Mouse (Mus musculus): ENCODE data around the gene Rbm15b. TPM values are rescaled to one million over a fixed set of nuclear protein-coding genes. Genes with fewer than 3 reads are reported as not detected.

The Rbm15b gene
- 10 to 100 TPM in 1 of 2 experiments, 1 to 10 TPM in 1; 9.9 to 15.9 TPM for polyA plus RNA-seq (2012; fragmentation: generic; extraction: Trizol)

DNA sequence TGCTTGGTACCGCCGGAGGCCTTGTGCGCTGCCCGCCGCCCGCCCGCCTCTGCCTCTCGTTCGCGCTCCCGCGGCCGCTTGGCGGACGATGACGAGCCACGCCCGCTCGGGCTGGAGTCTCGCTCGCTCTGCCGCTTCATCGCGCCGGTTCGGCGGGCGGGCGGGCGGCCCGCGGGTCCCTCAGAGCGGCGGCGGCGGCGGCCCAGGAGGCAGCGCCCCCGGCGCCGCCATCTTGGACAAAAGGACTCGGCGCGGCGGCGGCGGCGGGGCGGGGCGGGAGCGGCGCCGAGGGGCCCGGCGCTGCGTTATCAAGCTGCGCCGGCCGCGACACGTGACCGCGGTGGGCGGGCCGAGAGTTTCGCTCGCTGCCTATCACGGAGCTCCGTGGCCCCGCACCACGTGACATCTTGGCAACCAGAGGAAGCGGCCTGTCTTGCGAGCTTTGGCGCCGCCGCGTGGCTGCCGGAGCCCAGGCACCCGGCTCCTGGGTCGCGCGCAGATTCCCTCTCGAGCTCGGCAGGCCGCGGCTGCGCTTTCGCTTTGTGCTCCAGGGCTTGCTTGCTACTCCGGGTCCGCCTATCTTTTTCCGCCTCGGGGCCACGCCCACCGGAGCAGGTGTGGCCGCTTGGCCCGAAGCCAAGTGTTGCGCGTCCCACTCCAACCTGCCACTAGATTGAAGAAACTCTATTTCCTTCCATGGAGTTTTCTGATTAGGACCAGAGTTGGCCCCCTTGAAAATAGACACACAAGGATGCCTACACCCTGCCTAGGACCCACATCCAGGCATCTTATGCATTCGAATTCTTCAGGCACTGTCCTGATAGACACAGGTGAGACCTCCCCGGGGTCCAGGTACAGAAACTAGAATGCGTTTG lies at the start of gene Rbm15b:
TSS of gene Rbm15b (minus strand) at position 601 of the 875 bp plus-strand sequence.

DNA sequence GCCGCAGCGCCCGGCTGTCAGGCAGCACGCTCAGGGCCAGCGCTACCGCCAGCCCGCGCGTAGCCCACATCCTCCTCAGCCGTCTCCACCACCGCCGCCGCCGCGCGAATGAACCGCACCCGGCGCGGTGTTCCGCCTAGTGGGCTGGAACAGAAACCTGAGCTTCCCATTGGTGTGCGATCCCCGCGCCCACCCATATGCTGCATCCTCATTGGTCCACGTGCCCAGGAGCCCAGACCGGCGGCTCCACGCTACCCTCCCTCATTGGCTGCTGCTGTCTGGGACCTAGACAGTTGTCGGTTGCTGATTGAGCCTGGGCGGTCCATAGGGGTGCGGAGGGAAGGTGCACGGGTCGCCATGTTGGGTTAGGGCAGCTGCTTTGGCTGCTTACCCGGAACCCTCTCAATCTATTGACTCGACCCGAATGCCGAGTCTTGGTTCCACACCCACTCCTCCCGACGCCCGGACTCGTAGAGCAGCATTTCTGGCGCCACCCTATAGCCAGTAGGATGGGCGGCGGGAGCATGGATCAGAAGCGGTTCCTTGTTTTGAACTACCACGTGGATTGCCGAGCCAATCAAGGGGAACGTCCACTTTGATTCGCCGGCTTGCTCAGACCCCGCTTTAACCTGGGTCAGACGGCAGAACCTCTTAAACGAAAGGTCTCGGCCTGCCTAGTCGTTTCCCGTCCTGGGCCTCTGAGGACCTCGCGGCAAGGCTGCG lies 4.8 kb upstream of the Rbm15b start, which contains the start of gene Manf:
TSS of gene Manf (minus strand) at position 151 of the 723 bp plus-strand sequence.

Other genes with a start within 250 kb of the Rbm15b start
- gene Grm2, start 231.3 kb downstream of the Rbm15b start, polyA plus RNA-seq (2012; fragmentation: generic; extraction: Trizol) = not detected
- gene Tex264, start 201.5 kb downstream of the Rbm15b start, polyA plus RNA-seq (2012; fragmentation: generic; extraction: Trizol) = 100 to 1,000 TPM; 117 to 130 TPM
- gene Rad54l2, start 98.2 kb downstream of the Rbm15b start, polyA plus RNA-seq (2012; fragmentation: generic; extraction: Trizol) = 1 to 10 TPM in 1 of 2 experiments, under 1 TPM in 1; 0.77 to 4.0 TPM
- gene Dcaf1, start 65.6 kb downstream of the Rbm15b start, polyA plus RNA-seq (2012; fragmentation: generic; extraction: Trizol) = 1 to 10 TPM in 1 of 2 experiments, under 1 TPM in 1; 0.69 to 6.7 TPM
- gene Manf, start 4.6 kb upstream of the Rbm15b start, polyA plus RNA-seq (2012; fragmentation: generic; extraction: Trizol) = 100 to 1,000 TPM; 235 to 273 TPM

All from C3H10T1/2 (cell line).